Mouse (Mus musculus) colon, adult 2 months (tissue): ENCODE results near the gene Rars. TPM values are rescaled to one million over a fixed set of nuclear protein-coding genes. Genes with fewer than 3 reads are reported as not detected.

Experiments
- polyA plus RNA-seq: library from polyadenylated mRNA; depleted of rRNA; stranded (reverse); fragments of >200 nt; gene quantifications from 2 replicates; pipeline ENCODE4 v1.2.3, GENCODE M21; 2012; rRNA removed

Rars gene
- 8.0 and 10.9 TPM in 2 replicates for polyA plus RNA-seq

GRCm38 (mm10) chr11:35834022-35834760 lies at the start of gene Rars:
Gene Rars, minus strand, starts transcription at chr11:35834506.

GRCm38 (mm10) chr11:35798874-35799273 lies 35.4 kb downstream of the Rars start, which contains the start of gene Fbll1:
Gene Fbll1, minus strand, starts transcription at chr11:35798884.

GRCm38 (mm10) chr11:35769188-35769745 lies 65.0 kb downstream of the Rars start, which contains the start of gene Pank3:
Gene Pank3, plus strand, starts transcription at chr11:35769484.

Other genes with a start within 250 kb of the Rars start
- gene Pank3, start 65.0 kb downstream of the Rars start, polyA plus RNA-seq = 6.3 and 6.5 TPM in 2 replicates
- gene Fbll1, start 35.6 kb downstream of the Rars start, polyA plus RNA-seq = 0.35 and 0.59 TPM in 2 replicates
- gene Wwc1, start 146.0 kb upstream of the Rars start, polyA plus RNA-seq = 19.9 and 23.1 TPM in 2 replicates